Mouse (Mus musculus): Measurements from ENCODE around the gene Gm17490.

DNA sequence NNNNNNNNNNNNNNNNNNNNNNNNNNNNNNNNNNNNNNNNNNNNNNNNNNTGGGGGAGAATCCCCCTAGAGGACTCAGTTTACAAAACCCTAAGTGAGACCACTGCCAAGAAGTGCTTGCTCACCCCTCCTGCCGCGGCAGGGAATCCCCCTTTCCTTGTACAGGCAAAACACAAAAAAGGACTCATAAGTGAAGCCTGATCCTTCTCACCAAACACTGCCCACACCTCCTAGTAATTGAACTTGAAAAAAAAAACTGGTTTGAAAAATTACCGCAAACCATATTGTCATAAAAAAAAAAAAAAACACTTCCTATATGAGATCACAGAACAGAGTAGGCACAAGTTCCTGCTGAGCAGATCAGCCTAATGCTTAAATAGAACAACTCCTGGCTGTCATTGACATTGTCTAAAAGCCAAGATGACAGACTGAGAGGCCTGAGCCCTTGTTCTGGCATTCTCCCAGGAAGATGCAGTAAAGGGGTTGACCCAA, 16.4 kb upstream of the Gm17490 start, which contains the start of gene Il2ra:
- TF ChIP-seq MAX (IDR thresholded peaks at IDR 0.05) (no peak), CTCF (IDR thresholded peaks at IDR 0.05; ENCODE audit: control insufficient read depth, insufficient read depth, insufficient read length) (no peak), MYOG (IDR thresholded peaks at IDR 0.05; ENCODE audit: control insufficient read depth, extremely low read depth, insufficient read length) (no peak), CEBPB (IDR thresholded peaks at IDR 0.05; ENCODE audit: low read depth) (no peak)
